Mouse (Mus musculus) cerebellum, postnatal 10 days (tissue): ENCODE data around the gene Gm21992.

Experiments used
- DNase-seq, 2 experiments: peaks; one replicate each; pipeline ENCODE4 v3.0.0; 2021; ENCODE audit warnings: mixed read lengths in 2 of 2

The Gm21992 gene

DNA sequence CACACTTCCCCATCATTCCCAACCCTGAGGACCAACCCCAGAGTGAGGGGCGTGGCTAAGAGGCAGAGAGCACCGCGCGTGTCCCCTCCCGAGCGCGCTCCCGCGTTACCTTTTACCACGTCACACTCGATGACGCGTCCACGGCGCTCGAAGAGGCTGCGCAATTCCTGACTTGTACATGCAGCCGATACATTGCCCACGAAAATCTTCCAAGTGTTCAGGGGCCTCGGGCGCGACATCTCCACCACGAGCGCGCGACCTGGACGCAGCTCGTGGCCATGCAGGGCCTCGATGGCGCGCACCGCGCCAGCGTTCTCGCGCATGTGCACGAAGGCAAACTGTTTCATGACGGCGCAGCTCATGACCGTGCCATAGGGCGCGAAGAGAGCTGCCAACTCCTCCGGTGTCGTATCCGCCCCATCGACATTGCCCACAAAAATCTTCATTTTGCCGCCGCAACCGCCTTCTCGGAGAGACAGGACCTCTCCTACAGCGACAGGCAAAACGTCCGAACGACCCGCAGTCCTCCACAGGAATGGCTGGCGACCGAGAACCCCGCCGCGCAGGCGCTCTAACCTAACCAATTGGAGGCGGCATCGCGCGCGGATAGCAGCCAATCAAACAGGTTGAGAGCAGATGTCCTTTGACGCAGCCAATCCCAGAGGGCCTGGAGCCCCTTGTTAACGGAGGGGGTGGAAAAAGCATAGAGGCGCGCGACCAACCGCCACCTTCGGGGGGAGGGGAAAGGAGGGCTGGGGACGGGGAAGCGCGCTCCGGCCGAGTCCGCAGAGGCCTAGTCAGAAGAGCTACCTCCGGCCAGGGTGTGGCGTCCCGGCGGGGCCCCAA, at the start of gene Gm21992, which contains the start of gene Rbm14:
Gene Gm21992 (minus strand): TSS at position 550 of the 846 bp plus-strand sequence.
Gene Rbm14 (minus strand): TSS at position 572 of the 846 bp plus-strand sequence.
- peak; percentile 99 for DNase-seq

DNA sequence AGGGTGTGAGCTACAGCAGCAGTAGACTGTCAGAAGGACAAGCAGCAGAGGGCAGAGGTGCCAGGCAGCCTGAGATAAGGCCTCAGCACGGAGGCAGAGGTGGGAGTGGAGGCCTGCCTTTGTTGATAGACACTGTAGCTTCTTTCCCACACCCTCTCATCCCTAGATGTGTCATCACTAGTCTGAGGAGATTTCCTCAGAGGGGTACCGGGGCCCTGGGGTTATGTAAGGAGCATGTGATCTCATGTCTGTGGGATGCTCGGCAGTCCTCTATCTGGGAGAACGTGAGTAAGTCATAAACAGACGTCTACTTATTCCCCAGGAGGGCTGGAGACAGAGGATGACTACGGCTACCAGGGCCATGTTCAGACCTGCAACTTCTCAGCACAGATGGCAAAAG, 47.7 kb upstream of the Gm21992 start:
- no peak for DNase-seq

DNA sequence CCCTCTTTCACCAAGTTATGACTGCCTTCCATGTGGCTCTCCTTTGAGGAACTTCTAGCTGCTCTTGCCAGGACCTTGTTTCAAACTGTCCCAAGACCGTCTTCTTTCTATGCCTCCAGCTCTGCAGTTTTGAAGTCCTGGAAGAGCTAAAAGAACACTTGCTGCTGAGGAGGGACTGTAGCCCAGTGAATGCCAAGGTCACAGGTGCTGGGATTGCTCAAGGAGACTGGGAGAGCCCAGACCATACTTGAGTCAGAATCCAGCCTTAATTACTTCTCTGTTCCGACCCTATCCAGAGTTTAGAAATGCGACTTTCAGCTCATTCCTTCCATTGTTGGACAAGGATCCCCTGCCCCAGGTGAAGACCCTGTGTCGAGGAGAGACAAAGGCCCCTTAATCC, 44.5 kb upstream of the Gm21992 start:
- no peak for DNase-seq

DNA sequence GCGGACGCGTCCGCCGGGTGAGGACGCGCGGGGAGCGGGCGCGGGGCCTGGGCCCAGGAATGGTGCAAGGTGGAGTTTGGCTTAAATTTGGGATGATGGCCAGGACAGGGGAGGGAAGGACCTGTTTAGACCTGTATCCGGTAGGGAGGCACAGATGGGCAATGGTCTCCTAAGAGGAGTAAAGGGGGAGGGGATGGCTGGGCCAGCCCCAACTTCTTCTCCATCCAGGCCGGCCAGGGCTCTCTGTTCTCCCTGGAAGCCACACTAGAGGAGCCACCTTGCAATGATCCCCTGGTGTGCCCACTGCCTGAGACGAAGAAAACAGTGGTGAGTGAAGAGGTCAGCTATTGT, 44.0 kb upstream of the Gm21992 start:
- DNase-seq = no peak

DNA sequence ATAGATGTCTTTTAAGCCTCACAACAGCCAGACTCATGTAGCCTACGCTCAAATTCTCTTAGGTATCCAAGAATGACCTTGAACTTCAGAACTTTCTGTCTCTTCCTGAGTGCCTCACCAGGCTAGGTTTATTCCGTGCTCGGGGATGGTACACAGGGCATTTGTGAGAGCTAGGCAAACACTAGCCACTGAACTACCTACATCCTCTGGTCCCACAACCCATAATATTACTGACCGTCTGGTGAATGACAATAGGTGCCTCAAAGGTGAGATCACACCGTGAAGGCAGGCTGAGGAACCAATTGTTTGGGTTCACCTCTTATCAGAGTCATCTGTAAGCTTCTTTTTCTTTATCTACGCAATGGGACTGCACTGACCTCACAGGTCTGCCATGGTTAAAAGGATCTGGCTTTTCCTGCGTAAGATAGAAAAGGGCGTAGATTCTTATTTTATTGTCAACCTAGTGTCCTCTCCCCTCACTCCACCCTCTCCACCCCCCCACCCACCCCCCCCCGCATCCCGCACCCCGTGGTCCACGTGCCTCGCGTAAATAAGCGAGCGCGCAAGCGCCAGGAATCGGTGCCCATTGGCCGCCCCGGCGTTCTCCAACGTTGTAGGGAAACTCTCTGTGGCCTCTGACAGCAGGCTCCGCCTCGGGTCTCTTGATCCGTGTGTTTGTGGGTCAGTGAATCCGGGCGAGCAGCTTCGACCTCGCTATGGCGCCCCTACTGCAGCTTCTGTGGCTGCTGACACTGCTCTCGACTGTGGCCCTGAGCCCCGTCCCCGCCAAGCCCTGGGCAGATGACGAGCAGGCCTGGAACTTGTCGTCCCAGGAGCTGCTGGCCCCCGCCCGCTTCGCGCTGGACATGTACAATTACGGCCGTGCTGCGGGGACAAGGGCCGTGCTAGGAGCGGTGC, 43.4 kb upstream of the Gm21992 start, which contains the start of gene Ctsf:
Gene Ctsf (plus strand): TSS at position 579 of the 918 bp plus-strand sequence.
- peak; percentile 94 to 95 for DNase-seq

- no peak for DNase-seq
These were observed 38.9 kb upstream of the Gm21992 start for GRCm38 (mm10) chr19:4850281-4850680.

- no peak for DNase-seq
These were observed 38.4 kb upstream of the Gm21992 start for GRCm38 (mm10) chr19:4849800-4850199.

DNA sequence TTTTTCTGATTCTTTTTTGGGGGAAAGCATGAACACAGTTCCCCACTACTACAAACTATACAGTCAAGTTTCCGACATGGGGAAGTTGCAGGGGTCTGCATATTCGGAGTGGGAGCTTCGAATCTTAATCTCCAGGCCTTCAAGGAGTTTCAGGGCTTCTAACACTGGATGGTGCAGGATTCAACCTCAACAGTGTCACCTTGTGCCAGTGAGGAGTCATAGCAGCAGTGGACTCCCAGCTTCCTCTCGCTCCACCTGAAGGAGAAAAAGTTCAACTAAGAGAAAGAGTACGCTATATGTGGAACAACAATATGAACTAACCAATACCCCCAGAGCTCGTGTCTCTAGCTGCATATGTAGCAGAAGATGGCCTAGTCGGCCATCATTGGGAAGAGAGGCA, 36.1 kb upstream of the Gm21992 start:
- DNase-seq = peak; percentile 56 to 59

DNA sequence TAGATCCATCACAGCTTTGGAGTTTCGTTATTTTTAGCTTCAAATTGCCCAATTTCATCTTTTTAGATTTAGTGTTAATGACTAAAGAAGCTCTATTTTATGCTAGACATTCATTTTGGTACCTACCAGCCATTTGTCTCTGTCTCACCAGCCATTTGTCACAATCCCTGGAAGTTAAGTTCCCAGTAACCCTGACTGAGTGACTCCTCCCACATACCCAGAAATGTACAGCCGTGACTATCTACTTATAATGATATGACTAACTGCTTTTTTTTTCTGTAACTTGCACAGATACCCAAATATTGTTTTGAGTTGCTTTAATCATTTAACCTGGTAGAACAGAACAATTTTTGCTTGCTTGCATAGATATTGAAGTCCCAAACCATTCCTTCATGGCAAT, 34.4 kb upstream of the Gm21992 start:
- DNase-seq = no peak

DNA sequence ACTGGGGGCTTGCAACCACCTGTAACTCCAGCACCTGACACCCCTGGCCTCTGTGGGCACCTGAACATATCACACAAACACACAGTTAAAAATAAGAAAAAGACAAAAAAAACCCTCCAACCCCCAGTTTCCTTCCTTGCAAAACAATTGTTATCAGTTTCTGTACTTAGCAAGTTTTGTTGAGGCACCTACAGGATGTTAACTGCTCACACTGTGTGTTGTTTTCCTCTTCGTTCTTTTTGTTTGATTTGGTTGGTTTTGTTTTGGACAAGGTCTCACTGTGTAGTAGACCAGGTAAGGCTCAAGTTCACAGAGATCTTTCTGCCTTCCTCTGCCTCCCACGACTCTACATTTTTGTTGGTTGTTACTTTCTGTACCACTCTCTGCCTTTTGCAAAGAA, 31.2 kb upstream of the Gm21992 start:
- no peak for DNase-seq

DNA sequence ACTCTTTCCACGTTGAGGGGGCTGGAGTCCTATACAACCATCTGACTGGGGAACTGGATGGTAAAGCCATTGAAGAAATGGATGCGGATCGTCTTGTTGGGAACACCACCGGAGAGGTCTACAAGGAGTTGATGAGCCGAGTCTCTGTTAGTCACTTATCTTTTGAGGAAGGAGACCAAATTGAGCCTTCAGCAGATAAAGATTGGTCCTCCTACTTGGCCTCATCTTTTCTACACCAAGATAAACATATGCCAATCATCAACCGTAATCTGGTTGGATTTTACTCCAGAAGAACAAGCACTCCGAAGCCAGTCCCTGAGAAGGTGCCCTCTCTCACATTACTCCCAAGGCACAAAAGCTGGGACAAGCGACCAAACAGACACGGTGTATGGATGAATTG, 29.4 kb upstream of the Gm21992 start:
- no peak for DNase-seq

- peak; percentile 95 to 97 for DNase-seq
These were observed 27.7 kb upstream of the Gm21992 start, which contains the start of the genes Ccs and Ccdc87 for GRCm38 (mm10) chr19:4839149-4839548. TSS of gene Ccs (minus strand) at chr19:4839332. TSS of gene Ccdc87 (plus strand) at chr19:4839366.

DNA sequence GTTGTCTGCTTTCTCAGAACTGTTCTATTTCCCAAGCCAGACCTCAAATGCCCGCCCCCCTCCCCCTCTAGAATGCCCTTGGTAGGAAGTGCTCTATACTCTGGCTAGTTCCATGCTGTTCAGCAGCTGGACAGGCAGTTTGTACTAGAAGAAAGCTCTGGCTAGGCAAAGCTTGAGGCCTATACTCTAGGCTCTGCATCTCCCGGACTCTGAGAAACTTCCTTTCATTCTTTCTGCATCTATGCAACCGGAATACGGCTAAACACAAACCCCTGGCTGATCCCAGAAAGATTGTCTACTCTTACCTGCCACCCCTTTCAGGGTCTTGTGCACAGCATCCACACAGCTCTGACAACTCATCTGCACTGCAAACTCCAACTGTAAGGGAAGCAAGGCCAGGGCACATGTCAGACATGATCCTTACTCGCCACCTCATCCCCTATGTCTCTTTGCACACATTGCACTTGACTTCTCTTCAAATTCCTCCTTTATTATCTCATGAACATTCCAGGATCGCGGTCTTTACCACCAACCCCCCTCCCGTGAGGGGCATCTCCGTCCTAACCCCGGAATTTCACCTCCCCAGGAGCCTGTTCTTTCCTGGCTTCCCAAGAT, 27.2 kb upstream of the Gm21992 start:
- no peak for DNase-seq

- DNase-seq = peak in 1 of 2 experiments; percentile 36
These were observed 25.6 kb upstream of the Gm21992 start for GRCm38 (mm10) chr19:4837049-4837448.

DNA sequence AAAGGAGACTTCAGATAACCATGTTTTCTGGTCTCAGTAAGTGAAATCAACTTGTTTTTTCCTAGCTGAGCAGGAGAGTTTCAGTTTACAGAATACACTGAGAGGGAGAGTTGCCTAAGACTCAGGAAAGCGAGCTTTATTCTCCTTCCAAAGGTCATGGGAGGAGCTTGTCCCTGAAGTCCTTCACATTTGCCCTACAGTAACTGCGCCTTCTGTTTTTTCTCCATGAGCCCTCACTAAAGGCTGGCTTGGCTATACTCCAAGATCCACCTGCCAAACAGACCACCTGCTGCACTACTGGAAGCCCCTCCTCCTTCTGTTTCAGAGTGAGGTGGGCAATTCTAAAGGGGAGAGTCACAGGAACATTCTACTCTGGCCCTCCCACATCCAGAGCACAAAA, 24.7 kb upstream of the Gm21992 start:
- DNase-seq = peak; percentile 42 to 46

- no peak for DNase-seq
These were observed 22.6 kb upstream of the Gm21992 start for GRCm38 (mm10) chr19:4833977-4834376.

GRCm38 (mm10) chr19:4829156-4829555, 17.7 kb upstream of the Gm21992 start:
- peak; percentile 94 for DNase-seq

- DNase-seq = no peak
These were observed 17.2 kb upstream of the Gm21992 start for GRCm38 (mm10) chr19:4828444-4829114.

- DNase-seq = peak; percentile 93 to 95
These were observed 9.4 kb upstream of the Gm21992 start for GRCm38 (mm10) chr19:4820678-4821303.

DNA sequence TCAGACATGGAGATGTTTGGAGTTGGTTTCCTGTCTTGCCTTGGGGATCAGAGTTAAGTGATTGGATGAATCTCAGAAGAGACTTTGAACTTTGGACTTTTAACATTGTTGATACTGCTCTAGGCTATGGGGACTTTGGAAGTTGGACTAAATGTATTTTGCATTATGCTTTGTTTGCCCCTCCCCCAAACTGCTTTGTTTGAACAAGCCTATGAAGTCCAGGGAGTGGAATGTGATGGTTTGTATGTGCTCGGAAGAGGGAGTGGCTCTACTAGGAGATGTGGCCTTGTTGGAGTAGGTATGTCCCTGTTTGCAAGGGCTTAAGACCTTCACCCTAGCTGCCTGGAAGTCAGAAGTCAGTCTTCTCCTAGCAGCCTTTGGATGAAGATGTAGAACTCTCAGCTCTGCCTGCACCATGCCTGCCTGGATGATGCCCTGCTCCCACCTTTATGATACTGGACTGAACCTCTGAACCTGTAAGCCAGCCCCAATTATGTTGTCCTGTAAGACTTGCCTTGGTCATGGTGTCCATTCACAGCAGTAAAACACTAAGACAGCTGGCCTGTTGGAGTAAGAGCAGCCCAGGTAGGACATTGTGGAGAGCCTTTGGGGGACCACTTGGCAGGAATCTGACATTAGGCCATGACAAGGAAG, 5.9 kb upstream of the Gm21992 start:
- no peak for DNase-seq

DNA sequence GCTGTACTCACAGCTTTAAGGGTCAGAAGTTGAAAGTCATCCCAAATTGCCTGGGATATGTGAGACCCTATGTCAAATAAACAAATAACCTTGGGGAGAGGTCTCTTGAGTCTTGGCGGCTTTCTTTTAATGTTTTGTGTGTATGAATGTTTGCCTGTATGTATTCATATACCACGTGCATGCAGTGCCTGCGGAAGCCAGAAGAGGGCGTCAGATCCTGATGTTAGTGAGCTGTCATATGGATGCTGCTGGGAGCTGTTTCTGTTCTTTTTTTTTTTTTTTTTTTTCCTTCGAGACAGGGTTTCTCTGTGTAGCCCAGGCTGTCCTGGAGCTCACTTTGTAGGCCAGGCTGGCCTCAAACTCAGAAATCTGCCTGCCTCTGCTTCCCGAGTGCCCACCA, 1.6 kb upstream of the Gm21992 start:
- DNase-seq = peak; percentile 62 to 70
